Mouse (Mus musculus): ENCODE data around the gene Hyou1. TPM values are rescaled to one million over a fixed set of nuclear protein-coding genes. Genes with fewer than 3 reads are reported as not detected.
"Not testable (repeated sequence)": the region's sequence is repeated elsewhere in the genome, so short reads cannot be mapped to it uniquely, and the experiment has no call there.

Hyou1 gene
- polyA plus RNA-seq, 1 experiment from 2014 or later, result 42.0 TPM

DNA sequence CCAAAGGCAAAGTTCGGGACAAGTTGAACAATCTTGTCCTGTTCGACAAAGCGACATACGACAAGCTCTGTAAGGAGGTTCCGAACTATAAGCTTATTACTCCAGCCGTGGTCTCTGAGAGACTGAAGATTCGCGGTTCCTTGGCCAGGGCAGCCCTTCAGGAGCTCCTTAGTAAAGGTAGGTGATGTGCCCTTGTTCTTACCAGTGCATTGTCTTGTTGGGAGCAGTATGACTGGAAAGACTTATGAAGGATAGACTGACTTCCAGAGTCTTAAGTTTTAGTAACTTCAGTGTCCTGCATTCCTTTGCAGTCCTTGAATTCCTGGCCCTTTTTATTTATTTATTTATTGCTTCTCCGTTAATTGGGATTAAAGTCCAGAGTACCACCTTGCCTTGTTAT, 29.4 kb downstream of the Hyou1 start:
- ATAC-seq (ENCODE audit: low read depth), result not testable (repeated sequence)

DNA sequence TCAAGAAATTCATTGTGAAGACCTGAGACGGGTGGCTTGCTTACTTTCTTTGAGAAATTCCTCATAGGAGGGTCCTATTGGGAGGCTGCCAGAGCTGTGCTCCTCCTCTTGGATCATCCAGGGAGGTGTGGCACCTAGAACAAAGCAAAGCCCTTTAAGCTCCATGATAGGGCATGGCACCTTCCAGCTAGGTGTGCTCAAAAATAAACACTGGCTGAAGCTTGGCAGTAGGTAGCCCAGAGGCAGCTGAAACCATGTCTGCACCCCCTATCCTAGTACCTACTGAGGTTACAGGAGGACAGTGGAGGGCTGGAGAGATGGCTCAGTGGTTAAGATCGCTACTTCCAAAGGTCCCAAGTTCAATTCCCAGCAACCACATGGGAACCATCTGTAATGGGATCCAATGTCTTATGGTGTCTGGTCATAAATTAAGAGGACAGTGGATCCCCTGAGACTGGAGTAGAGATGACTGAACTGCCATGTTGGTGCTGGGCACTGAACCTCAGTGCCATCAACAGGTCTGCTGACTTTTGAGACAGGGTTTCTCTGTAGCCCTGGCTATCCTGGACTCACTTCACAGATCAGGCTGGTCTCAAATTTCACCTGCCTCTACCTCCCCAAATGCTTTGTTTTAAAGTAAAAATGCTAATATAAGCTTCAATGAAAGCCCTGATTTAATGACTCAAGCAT, 31.5 kb downstream of the Hyou1 start:
- Histone ChIP-seq H3K27me3 (ENCODE audit: control insufficient read depth, insufficient read depth, low read depth, low read length) (no peaks in the 10 kb centered on the region), H3K27ac (ENCODE audit: low read length) (no peak overlapping the region), H3K4me2 (ENCODE audit: low read depth, low read length) (no peak overlapping the region), H3K4me1 (replicated peaks; ENCODE audit: control insufficient read depth, insufficient read depth, low read length) (peaks cover 10% of the 10 kb centered on the region; the same call in 1 of the 2 replicates), H3K4me3 (ENCODE audit: low read length) (no peak overlapping the region), H3K36me3 (ENCODE audit: control insufficient read depth, insufficient read depth, low read length) (peaks cover 34% of the 10 kb centered on the region), H3K9me3 (ENCODE audit: control insufficient read depth, low read length) (no peaks in the 10 kb centered on the region), H3K9ac (ENCODE audit: low read length) (no peak overlapping the region)
- no peak for ATAC-seq (ENCODE audit: low read depth)
- WGBS, result 61% methylated on average over 2 of the region's 2 CpGs

More for the DNA sequence above, 29.4 kb downstream of the Hyou1 start:
- Histone ChIP-seq H3K9ac (ENCODE audit: low read length) (peak overlapping the region; percentile 92), H3K36me3 (ENCODE audit: control insufficient read depth, insufficient read depth, low read length) (peaks cover 44% of the 10 kb centered on the region), H3K4me2 (ENCODE audit: low read depth, low read length) (peak overlapping the region; percentile 81), H3K4me3 (ENCODE audit: low read length) (peak overlapping the region; percentile 89)
- H3K27ac ChIP-seq (ENCODE audit: low read length); H3K4me1 ChIP-seq (replicated peaks; ENCODE audit: control insufficient read depth, insufficient read depth, low read length); H3K27me3 ChIP-seq (ENCODE audit: control insufficient read depth, insufficient read depth, low read depth, low read length); H3K9me3 ChIP-seq (ENCODE audit: control insufficient read depth, low read length): not testable (repeated sequence)
- 77% methylated on average over 9 of the region's 9 CpGs for WGBS

DNA sequence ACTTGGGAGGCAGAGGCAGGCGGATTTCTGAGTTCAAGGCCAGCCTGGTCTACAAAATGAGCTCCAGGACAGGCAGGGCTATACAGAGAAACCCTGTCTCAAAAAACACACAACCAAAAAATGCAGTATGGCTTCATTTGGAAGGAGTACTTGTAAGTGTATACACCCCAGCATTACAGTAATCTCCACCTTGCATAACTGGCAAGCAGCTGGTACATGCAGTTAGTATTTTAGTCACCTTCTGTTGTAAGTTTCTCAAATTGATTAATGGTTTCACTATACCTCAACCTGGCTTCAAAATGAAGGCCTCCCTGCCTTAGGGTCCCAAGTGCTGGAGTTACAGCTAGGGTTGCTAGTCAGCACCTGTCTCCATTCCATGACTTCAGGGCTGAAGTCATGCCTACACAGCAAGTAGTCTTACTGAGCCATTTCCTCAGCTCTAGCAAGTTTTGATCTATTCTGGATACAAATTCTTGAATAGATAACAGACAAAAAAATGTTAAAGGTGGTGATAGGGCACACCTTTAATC, 32.4 kb downstream of the Hyou1 start:
- Histone ChIP-seq H3K4me3 (ENCODE audit: low read length) (no peak overlapping the region), H3K4me1 (replicated peaks; ENCODE audit: control insufficient read depth, insufficient read depth, low read length) (peaks cover 5% of the 10 kb centered on the region; the same call in 1 of the 2 replicates), H3K27me3 (ENCODE audit: control insufficient read depth, insufficient read depth, low read depth, low read length) (no peaks in the 10 kb centered on the region), H3K9ac (ENCODE audit: low read length) (no peak overlapping the region), H3K4me2 (ENCODE audit: low read depth, low read length) (no peak overlapping the region), H3K27ac (ENCODE audit: low read length) (no peak overlapping the region), H3K36me3 (ENCODE audit: control insufficient read depth, insufficient read depth, low read length) (peaks cover 34% of the 10 kb centered on the region), H3K9me3 (ENCODE audit: control insufficient read depth, low read length) (no peaks in the 10 kb centered on the region)
- no peak for ATAC-seq (ENCODE audit: low read depth)
- 100% methylated on average over 1 of the region's 1 CpGs for WGBS

DNA sequence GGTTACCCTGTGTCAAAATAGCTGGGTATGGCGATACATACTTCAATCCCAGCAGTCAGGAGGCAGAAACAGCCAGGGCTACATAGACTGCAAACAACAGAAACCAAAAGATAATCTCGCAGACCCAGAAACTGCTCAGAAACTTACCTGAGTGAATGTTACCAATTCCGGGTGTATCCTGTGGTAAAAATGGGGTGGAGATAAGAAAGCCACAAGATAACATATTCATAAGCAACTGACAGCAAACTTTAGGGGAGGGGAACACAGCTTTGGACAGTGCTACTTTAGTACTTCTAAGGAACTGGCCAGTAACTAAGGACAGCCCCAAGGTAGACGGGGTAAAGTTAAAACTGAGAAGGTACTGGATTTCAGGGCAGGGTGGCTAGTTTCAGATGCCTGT, 33.0 kb downstream of the Hyou1 start:
- H3K27me3 ChIP-seq (ENCODE audit: control insufficient read depth, insufficient read depth, low read depth, low read length), result no peaks in the 10 kb centered on the region
- no peak overlapping the region for H3K4me3 ChIP-seq (ENCODE audit: low read length)
- H3K4me2 ChIP-seq (ENCODE audit: low read depth, low read length), result no peak overlapping the region
- H3K9me3 ChIP-seq (ENCODE audit: control insufficient read depth, low read length), result no peaks in the 10 kb centered on the region
- peaks cover 34% of the 10 kb centered on the region for H3K36me3 ChIP-seq (ENCODE audit: control insufficient read depth, insufficient read depth, low read length)
- no peak overlapping the region for H3K27ac ChIP-seq (ENCODE audit: low read length)
- H3K4me1 ChIP-seq (replicated peaks; ENCODE audit: control insufficient read depth, insufficient read depth, low read length), result peaks cover 9% of the 10 kb centered on the region
- 77% methylated on average over 4 of the region's 4 CpGs for WGBS
- no peak for ATAC-seq (ENCODE audit: low read depth)
- H3K9ac ChIP-seq (ENCODE audit: low read length), result no peak overlapping the region

DNA sequence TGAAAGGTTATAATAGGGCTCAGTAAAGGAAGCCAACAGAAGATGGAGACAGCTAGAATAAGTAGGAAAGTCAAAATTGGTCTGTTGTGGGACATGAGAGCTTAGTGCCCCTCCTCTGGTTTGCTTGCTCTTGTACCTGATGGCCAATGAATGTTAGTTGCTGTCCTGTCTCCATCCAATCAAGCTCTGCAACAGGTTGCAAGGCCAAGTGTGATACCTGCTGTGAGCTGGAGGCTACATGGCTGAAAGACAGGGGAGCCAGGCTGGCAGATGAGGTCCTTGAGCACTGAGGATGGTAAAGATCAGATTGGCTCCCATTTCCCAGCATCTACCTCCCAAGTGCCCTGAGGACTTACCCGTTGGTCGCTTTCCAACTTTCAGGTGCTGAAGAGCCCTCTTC, 33.5 kb downstream of the Hyou1 start:
- Histone ChIP-seq H3K36me3 (ENCODE audit: control insufficient read depth, insufficient read depth, low read length) (peaks cover 34% of the 10 kb centered on the region), H3K27me3 (ENCODE audit: control insufficient read depth, insufficient read depth, low read depth, low read length) (no peaks in the 10 kb centered on the region), H3K4me1 (replicated peaks; ENCODE audit: control insufficient read depth, insufficient read depth, low read length) (peaks cover 11% of the 10 kb centered on the region), H3K4me3 (ENCODE audit: low read length) (no peak overlapping the region), H3K9ac (ENCODE audit: low read length) (no peak overlapping the region), H3K9me3 (ENCODE audit: control insufficient read depth, low read length) (no peaks in the 10 kb centered on the region), H3K4me2 (ENCODE audit: low read depth, low read length) (no peak overlapping the region), H3K27ac (ENCODE audit: low read length) (no peak overlapping the region)
- WGBS, result 70% methylated on average over 2 of the region's 2 CpGs
- no peak for ATAC-seq (ENCODE audit: low read depth)

DNA sequence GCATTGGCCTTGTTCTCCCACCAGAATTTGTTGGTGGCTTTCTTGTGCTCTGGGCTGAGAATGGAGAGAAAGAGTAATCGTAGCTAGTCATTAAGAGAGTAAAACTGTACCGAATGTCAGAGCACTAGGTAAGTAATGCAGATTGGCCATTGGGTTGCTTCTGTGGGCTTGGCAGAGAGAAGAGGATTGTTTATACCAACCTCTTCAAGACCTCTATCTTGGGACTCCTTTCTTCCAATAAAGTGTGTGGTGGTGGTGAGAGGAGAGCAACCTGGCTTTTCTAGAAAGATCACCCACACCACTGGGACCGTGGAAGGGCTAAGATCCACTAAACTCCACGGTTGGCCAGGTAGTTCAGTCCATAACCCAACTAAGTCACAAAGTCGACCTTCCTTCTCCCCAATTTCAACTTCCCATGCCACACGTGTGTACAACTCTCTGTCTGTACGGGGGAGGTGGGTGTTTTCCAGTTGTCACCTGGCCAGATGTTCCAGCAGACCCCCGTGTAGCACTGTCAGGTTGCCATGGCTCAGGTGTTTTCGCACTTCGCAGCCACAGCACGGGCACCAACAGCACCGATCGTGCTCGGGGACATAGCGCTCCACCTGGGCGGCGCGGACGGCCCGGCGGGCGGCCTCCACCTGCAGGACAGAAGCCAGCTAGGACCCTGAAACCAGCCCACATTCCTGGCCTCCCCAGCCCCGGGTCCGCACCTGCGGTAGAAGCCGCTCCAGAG, 38.0 kb downstream of the Hyou1 start:
- peak overlapping the region; percentile 86 for H3K4me2 ChIP-seq (ENCODE audit: low read depth, low read length)
- WGBS, result 6% methylated on average over 26 of the region's 26 CpGs
- peaks cover 10% of the 10 kb centered on the region for H3K4me1 ChIP-seq (replicated peaks; ENCODE audit: control insufficient read depth, insufficient read depth, low read length)
- peak overlapping the region; percentile 83 for H3K9ac ChIP-seq (ENCODE audit: low read length)
- H3K27me3 ChIP-seq (ENCODE audit: control insufficient read depth, insufficient read depth, low read depth, low read length), result no peaks in the 10 kb centered on the region
- H3K36me3 ChIP-seq (ENCODE audit: control insufficient read depth, insufficient read depth, low read length), result peaks cover 7% of the 10 kb centered on the region
- no peaks in the 10 kb centered on the region for H3K9me3 ChIP-seq (ENCODE audit: control insufficient read depth, low read length)
- peak overlapping the region; percentile 80 for H3K27ac ChIP-seq (ENCODE audit: low read length)
- H3K4me3 ChIP-seq (ENCODE audit: low read length), result peak overlapping the region; percentile 80
- ATAC-seq (ENCODE audit: low read depth), result peak; percentile 71

DNA sequence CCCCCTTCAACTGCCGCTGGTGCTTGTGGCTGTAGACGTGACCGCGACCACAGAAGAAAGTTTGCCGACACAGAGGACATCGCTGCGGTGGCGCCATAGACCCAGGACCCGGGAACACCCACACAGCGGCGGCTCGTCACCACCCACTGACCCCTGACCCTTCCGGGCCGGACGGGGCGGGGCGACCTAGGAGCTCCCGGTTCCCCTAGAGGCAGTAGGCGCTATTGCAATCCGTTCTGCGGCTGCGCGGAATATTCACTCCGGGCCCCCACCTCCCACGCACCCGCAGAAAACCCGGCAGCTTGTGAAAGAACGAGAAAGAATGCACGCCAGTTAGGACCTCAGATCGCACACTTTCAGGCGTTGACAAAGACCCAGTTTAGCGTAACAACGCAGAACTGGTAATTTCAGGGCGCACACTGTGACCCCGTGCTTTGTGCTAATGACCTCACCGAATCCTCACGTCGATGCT, 38.6 kb downstream of the Hyou1 start:
- peaks cover 10% of the 10 kb centered on the region for H3K4me1 ChIP-seq (replicated peaks; ENCODE audit: control insufficient read depth, insufficient read depth, low read length)
- no peaks in the 10 kb centered on the region for H3K27me3 ChIP-seq (ENCODE audit: control insufficient read depth, insufficient read depth, low read depth, low read length)
- no peaks in the 10 kb centered on the region for H3K9me3 ChIP-seq (ENCODE audit: control insufficient read depth, low read length)
- WGBS, result under 1% methylated on average over 38 of the region's 38 CpGs
- H3K36me3 ChIP-seq (ENCODE audit: control insufficient read depth, insufficient read depth, low read length), result peaks cover 6% of the 10 kb centered on the region
- ATAC-seq (ENCODE audit: low read depth), result peak; percentile 97
- peak overlapping the region; percentile 83 for H3K9ac ChIP-seq (ENCODE audit: low read length)
- H3K27ac ChIP-seq (ENCODE audit: low read length), result peak overlapping the region; percentile 80
- peak overlapping the region; percentile 86 for H3K4me2 ChIP-seq (ENCODE audit: low read depth, low read length)
- peak overlapping the region; percentile 80 for H3K4me3 ChIP-seq (ENCODE audit: low read length)

DNA sequence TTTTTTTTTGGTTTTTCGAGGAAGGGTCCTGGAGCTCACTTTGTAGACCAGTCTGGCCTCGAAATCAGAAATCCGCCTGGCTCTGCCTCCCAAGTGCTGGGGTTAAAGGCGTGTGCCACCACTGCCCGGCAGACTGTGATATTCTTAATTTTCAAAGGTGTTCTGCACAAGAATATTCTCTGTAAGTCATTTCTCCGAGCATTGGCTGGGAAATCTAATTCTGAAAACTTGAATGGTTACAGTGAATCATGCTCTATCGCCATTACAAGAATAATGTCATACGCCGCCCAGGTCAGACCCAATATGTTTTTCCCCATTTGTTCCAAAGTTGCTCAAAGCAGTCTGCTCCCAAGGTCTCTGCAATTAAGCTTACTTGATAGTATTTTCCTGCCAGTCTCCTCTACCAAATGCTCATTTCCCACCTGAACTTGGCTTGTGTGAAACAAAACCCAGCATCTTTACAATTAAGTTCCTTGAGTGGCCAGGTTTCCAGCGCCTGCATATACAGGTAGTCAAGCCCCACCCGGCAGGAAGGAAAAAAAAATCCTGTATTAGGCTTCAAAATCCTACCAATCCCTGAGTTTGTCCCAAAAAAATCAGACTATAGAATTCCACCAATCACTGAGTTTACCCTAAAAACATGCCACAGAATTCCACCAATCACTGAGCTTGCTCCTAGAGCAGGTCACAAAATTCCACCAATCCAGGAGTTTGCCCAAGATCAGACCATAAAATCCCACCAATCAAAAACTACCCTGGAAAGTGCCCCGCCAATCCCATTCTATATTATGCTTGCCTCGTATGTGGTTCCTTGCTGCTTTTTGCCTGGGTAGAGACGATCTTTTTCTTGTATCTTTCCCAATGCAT, 39.5 kb downstream of the Hyou1 start, which contains the start of gene Ccdc84:
Ccdc84 (minus strand) TSS at position 51 of the 867 bp plus-strand sequence.
- peak within 1 kb of the TSS; percentile 80 for H3K4me3 ChIP-seq (ENCODE audit: low read length)
- ATAC-seq (ENCODE audit: low read depth), result no peak
- WGBS, result 76% methylated on average over 14 of the region's 14 CpGs

More for the DNA sequence above, 39.5 kb downstream of the Hyou1 start, which contains the start of gene Ccdc84:
- Histone ChIP-seq H3K9me3 (ENCODE audit: control insufficient read depth, low read length) (no peaks in the 10 kb centered on the region), H3K27ac (ENCODE audit: low read length) (peak within 1 kb of the TSS; percentile 80), H3K4me1 (replicated peaks; ENCODE audit: control insufficient read depth, insufficient read depth, low read length) (peaks cover 10% of the 10 kb centered on the region), H3K4me2 (ENCODE audit: low read depth, low read length) (peak within 1 kb of the TSS; percentile 86), H3K36me3 (ENCODE audit: control insufficient read depth, insufficient read depth, low read length) (peaks cover 3% of the 10 kb centered on the region; the same call in 1 of the 2 replicates), H3K9ac (ENCODE audit: low read length) (peak within 1 kb of the TSS; percentile 83), H3K27me3 (ENCODE audit: control insufficient read depth, insufficient read depth, low read depth, low read length) (no peaks in the 10 kb centered on the region)
